Mouse (Mus musculus): ENCODE data around the gene Nat10.

DNA sequence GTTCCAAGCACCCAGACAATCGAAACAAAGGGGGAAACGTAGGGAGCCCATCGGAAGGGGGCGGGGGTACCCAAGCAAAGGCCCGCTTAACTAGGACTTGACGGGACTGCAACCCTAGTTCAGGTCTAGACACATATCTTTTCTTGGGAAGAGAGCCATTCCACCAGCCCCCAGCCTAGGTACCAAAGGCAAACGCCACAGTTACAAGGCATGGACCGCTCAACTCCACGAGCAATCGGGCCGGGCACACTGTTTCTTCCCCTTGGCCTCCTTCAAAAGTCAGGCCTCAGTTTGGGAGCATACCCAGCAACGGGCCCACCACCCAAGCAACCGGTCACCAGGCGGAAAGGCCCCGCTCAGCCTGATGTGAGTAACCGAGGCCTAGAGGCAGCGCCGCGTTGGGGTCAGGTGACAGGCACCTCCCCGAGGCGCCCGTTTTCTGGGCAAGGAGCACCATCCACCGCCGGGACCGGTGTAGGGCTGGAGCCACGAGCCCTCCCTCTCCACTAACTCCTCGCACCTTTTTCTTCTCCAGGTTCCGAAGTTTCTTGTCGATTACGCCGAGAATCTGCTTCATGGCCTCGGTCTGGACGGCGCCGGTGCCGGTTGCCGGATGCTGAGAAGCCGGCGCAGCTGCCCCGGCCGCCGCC is 35.3 kb upstream of the Nat10 start:
- TF ChIP-seq POLR2A (IDR thresholded peaks at IDR 0.05; ENCODE audit: borderline replicate concordance, extremely low read depth, insufficient read depth, insufficient read length, poor library complexity, severe bottlenecking) = no peak
- no peak for TF ChIP-seq CTCF (IDR thresholded peaks at IDR 0.05; ENCODE audit: borderline replicate concordance, extremely low read depth, insufficient read depth, insufficient read length)
